Mouse (Mus musculus) adrenal gland, adult 2 months (tissue): ENCODE results near the gene Aloxe3. TPM values are rescaled to one million over a fixed set of nuclear protein-coding genes. Genes with fewer than 3 reads are reported as not detected.

Experiments used
- DNase-seq: peaks from one replicate; pipeline ENCODE4 v3.0.0; 2021
- polyA plus RNA-seq: library from polyadenylated mRNA; depleted of rRNA; stranded (reverse); fragments of >200 nt; gene quantifications from 2 replicates; pipeline ENCODE4 v1.2.3, GENCODE M21; 2012
- total RNA-seq, 2 experiments: library from RNA; stranded (reverse); gene quantifications; 2 replicates each; pipeline ENCODE4 v1.2.3; 2021

Gene Aloxe3
- total and polyA plus RNA-seq, 3 experiments, result 0.79 to 1.4 (median 1.0) TPM

GRCm38 (mm10) chr11:69123693-69124497, 1.8 kb upstream of the Aloxe3 start:
- peak; percentile 94 for DNase-seq

- DNase-seq, result peak; percentile 69
Measured at GRCm38 (mm10) chr11:69124498-69124847, 1.2 kb upstream of the Aloxe3 start.

- DNase-seq, result peak; percentile 89
Measured at GRCm38 (mm10) chr11:69125041-69125851, 450 bp upstream of the Aloxe3 start.

- DNase-seq, result peak; percentile 74
Measured at GRCm38 (mm10) chr11:69125919-69126705, 416 bp downstream of the Aloxe3 start.

DNA sequence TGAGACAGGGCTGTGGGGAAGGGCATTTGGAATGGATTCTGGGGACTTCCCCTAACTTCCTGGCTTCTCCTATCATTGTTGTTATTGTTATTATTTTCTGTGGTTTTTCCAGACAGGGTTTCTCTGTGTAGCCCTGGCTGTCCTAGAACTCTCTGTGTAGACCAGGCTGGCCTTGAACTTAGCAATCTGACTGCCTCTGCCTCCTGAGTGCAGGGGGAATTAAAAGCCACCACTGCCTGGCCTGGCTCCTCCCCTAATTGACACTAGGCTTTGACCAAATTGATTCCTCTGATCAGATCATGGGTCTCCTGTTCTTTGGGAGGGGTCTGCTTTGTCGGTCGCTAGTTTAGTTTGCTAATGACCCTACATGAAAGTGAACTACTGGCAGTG, 1.0 kb downstream of the Aloxe3 start:
- DNase-seq, result no peak

DNA sequence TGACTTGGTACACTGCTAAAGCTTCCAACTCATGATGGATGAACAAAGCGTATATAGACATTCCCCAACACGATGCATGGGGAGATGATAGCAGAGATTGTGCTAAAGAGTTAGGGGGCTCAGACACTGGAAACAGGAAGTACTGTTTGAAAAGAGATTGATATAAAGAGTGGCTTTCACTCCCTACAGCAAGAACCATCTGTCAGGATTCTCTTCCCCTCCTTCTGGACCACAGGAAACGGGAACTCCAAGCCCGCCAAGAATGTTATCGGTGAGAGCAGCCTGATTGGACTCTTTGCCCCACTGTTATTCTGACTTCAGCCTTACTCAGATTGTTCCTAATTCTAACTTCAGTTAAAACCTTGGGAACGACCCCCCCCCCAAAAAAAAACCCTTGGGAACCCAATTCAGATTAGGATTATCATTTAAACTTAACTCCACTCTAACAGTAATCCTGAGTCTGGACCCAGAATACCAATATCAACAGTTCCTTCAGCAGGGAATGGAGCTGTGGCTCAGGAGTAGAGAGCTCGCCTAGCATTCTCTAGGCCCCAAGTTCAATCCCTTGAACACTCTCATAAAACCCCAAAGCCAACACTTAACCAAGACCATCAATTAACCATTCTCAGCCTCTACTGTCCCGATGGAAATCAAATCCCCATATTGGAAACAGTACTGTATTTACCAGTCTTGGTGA, 2.9 kb downstream of the Aloxe3 start:
- DNase-seq, result no peak

GRCm38 (mm10) chr11:69133566-69133922, 7.8 kb downstream of the Aloxe3 start:
- DNase-seq, result no peak

DNA sequence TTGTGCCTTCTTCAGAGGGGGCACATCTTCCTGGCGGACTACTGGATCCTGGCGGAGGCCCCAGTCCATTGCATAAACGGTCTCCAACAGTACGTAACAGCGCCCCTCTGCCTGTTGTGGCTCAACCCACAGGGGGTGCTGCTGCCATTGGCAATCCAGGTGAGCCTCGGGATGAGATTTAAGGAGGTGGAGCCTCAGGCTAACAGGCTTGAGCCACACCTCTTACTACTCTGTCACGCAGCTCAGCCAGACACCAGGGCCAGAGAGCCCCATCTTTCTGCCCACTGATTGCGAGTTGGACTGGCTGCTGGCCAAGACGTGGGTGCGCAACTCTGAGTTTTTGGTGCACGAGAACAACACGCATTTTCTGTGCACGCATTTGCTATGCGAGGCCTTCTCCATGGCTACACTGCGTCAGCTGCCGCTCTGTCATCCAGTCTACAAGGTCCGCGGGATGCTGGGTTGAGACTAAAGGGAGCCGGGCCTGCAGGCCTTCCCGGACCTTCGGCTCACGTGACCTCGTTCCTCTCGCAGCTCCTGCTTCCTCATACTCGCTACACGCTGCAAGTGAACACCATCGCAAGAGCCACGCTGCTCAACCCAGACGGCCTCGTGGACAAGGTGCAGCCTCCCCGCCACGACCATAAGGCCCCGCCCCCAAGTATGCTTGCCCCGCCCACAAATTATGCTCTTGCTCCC, 8.4 kb downstream of the Aloxe3 start:
- DNase-seq, result peak; percentile 83

GRCm38 (mm10) chr11:69134622-69134968, 8.9 kb downstream of the Aloxe3 start:
- no peak for DNase-seq

- no peak for DNase-seq
Measured at GRCm38 (mm10) chr11:69135361-69135760, 9.7 kb downstream of the Aloxe3 start.

DNA sequence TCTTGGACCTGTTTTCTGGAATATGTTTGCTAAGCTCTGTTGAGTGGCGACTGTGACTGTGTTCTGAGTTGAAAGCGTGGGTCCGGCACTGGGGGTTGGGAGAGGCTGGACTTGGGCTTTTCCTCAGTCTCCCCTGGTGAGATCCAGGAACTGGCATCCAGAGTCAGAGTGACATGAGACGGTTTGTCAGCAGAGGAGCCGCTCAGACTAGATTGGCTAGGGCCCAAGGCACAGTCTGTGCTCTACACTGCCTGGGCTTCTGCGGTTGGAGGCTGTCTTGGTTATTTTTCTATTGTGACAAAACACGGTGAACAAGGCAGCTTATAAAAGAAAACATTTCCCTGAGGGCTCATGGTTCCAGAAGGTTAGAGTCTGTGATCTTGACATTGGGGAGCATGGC, 21.9 kb downstream of the Aloxe3 start:
- DNase-seq, result no peak

DNA sequence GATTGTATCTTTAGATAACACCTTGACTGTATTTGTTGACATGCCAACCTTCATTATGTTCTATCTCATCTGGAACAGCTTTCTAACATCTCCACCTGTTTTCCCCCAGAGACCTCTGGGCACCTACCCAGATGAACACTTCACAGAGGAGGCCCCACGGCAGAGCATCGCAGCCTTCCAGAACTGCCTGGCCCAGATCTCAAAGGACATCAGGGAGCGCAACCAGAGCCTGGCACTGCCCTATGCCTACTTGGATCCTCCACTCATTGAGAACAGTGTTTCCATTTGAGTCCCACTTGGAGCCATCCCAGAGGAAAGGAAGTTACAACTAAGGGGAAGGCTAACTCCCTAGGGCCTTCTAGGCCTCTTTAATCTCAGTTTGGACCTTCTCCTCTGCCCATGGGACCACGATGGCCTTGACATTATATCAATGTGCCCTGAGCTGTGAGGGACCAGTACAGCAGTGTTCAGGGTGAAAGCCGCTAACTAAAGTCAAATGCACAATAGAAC, 22.8 kb downstream of the Aloxe3 start:
- DNase-seq, result no peak

DNA sequence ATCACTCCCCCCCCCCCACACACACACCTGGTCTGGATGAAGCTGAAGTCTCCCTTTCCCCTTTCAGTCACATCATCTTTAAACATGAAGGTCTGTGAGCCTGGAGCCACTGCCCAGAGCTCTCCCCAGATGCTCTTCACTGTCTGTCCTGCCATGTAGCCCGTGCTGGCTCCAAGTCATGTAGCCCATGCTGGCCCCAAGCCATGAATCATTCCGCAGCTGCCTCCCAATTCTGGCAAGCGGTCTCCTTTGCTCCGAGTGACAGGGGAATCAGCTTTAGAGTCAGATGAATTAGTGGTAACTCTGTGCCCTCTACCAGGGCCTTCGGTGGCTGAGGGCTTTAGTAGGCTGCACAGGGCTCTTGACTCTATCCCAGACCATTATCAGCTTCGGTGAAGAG, 24.0 kb downstream of the Aloxe3 start:
- no peak for DNase-seq

GRCm38 (mm10) chr11:69150444-69150843, 24.7 kb downstream of the Aloxe3 start:
- peak; percentile 65 for DNase-seq

DNA sequence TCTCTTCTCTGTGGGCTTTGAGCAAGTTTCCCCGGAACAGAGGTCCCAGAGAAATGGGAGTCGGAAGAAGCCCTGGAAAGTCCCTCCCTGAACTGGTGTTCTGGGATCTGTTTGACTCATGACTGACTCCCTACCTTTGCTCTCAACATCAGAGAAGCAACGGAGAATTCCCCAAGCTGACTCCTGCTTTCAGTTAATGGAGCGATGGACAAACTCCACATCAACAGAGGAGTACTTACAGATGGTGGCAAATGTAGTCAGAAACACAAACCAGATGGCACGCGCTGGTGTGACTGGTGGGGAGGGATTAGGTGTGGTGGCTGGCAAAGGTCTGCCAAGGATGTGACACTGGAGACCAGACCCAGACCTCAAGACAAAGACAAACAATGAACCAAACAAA, 25.3 kb downstream of the Aloxe3 start:
- DNase-seq, result no peak

- DNase-seq, result no peak
Measured at GRCm38 (mm10) chr11:69153831-69154230, 28.1 kb downstream of the Aloxe3 start.

- no peak for DNase-seq
Measured at GRCm38 (mm10) chr11:69155351-69155750, 29.7 kb downstream of the Aloxe3 start.

- DNase-seq, result no peak
Measured at GRCm38 (mm10) chr11:69156800-69157199, 31.1 kb downstream of the Aloxe3 start, which contains the start of gene Alox12b. Alox12b (plus strand) TSS chr11:69156989.

- no peak for DNase-seq
Measured at GRCm38 (mm10) chr11:69169313-69169712, 43.6 kb downstream of the Aloxe3 start.

DNA sequence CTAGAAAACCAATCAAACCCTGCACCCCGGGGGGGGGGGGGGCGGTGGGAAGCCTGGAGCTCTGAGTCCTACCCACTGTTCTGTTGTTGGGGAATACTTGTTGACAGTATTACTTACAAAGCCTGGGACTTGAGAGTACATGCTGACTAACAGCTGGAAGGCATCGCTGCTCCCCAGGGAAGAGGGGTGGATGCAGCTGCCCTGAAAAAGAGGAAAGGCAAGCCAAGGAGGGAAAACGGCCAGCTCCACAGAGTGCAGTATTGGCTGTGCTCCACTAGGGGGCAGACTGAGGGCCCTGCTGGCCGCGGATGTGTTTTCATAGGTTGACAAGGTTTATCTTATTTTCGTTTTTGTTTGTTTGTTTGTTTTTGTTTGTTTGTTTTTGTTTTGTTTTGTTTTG, 45.9 kb downstream of the Aloxe3 start:
- peak; percentile 61 for DNase-seq

DNA sequence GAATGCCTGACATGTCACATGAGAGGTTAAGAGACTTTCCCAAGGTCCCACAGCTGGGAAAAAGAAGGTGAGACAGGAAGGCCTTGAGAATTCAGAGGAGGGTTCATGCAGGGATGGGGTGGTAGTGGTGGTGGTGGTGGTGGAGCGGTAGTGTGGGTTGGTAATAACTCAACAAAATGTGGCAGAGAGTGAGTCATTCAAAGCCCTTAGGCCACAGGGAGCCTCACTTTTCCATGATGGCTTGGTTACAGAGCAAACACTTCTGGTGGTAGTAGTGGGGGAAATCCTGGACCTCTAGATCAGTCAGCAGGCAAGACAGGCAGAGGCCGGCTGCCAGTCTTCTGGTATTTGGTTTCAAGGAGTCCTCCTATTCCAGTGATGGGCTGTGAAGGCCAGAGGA, 46.9 kb downstream of the Aloxe3 start:
- peak; percentile 43 for DNase-seq
